In the genomic region with DNA sequence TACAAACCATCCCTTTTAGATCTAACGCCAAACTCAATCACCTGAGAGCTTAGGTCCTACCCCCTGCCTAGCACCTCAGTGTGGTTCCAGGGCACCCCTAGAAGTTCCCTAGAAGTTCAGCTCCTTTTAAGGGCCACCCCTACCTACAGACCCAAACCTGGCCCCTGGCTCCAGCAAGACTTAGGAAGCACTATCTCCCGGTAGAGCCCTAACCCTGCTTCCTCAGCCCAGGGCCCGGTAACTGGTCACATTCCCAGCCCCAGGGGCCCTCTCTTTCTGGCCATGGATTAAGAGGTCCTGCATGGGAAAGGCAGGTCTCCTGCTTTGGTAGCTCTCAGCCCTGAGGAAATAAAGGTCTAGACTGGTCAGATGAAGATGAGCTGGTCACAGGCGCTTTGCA, we compare ENCODE assay signal across 9 mouse cellular contexts. TPM values are rescaled to one million over a fixed set of nuclear protein-coding genes. Genes with fewer than 3 reads are reported as not detected.
DNase-seq lines count a peak whose midpoint lies in the region; ATAC-seq lines count a peak whose summit lies in the region.
"Had no signal": no experiment of that assay in that cellular context is flagged by ENCODE, and none has a peak within 500 bp of the region (broad histone marks: within the 10 kb centered on the region; RNA-seq: fewer than 3 reads in every experiment).

No protein-coding gene starts in this region.

- H3K4me3 ChIP-seq in kidney, embryonic 15.5 days (replicated peaks), result peak overlapping the region; percentile 25
- H3K4me3 ChIP-seq in forebrain, embryonic 12.5 days (replicated peaks), result peak overlapping the region; percentile 33
- peak overlapping the region; percentile 27 for H3K4me3 ChIP-seq in limb, embryonic 11.5 days (ENCODE audit: low read depth, low read length)
- peak overlapping the region; percentile 26 for H3K4me3 ChIP-seq in neural tube, embryonic 12.5 days
- H3K4me3 ChIP-seq: left cerebral cortex, adult 2 months had no signal

- peaks cover 11% of the 10 kb centered on the region for H3K36me3 ChIP-seq in kidney, embryonic 15.5 days
- peaks cover 31% of the 10 kb centered on the region for H3K36me3 ChIP-seq in forebrain, embryonic 12.5 days (replicated peaks)
- H3K36me3 ChIP-seq in limb, embryonic 11.5 days (ENCODE audit: control insufficient read depth, insufficient read depth, low read length), result peaks cover 8% of the 10 kb centered on the region
- H3K36me3 ChIP-seq in neural tube, embryonic 12.5 days, result peaks cover 28% of the 10 kb centered on the region

- H3K4me1 ChIP-seq in kidney, embryonic 15.5 days, result peaks cover 82% of the 10 kb centered on the region
- H3K4me1 ChIP-seq in forebrain, embryonic 12.5 days, result peaks cover 57% of the 10 kb centered on the region
- H3K4me1 ChIP-seq in limb, embryonic 11.5 days (ENCODE audit: control insufficient read depth, insufficient read depth, low read length), result peaks cover 42% of the 10 kb centered on the region
- H3K4me1 ChIP-seq in neural tube, embryonic 12.5 days, result peaks cover 56% of the 10 kb centered on the region

- DNase-seq in kidney, postnatal 36 days, result no peak
- DNase-seq in limb, embryonic 11.5 days (ENCODE audit: low spot score), result no peak
- DNase-seq in cerebellum, adult 9-10 months, result no peak
- no peak for DNase-seq in frontal cortex, postnatal 10 days (ENCODE audit: low spot score in 2 of 2)
- no peak for DNase-seq in cerebellum, adult 18-20 months

- ATAC-seq in kidney, embryonic 15.5 days (replicated peaks; ENCODE audit: low FRiP score), result peak; percentile 17; the same call in 1 of the 2 replicates
- ATAC-seq in forebrain, embryonic 12.5 days (ENCODE audit: low FRiP score), result no peak; the same call in 1 of the 2 replicates
- no peak for ATAC-seq in limb, embryonic 11.5 days (ENCODE audit: insufficient number of reproducible peaks, low FRiP score, low TSS enrichment, low read depth)
- ATAC-seq in neural tube, embryonic 12.5 days (ENCODE audit: low FRiP score, low read depth), result no peak

- peak overlapping the region; percentile 57 for H3K4me2 ChIP-seq in kidney, embryonic 15.5 days
- H3K4me2 ChIP-seq in forebrain, embryonic 12.5 days, result peak overlapping the region; percentile 85
- H3K4me2 ChIP-seq in limb, embryonic 11.5 days (ENCODE audit: low read depth, severe bottlenecking), result peak overlapping the region; percentile 62
- peak overlapping the region; percentile 87 for H3K4me2 ChIP-seq in neural tube, embryonic 12.5 days (replicated peaks)

- H3K9me3 ChIP-seq in kidney, embryonic 15.5 days (replicated peaks), result no peaks in the 10 kb centered on the region
- no peaks in the 10 kb centered on the region for H3K9me3 ChIP-seq in forebrain, embryonic 12.5 days
- no peaks in the 10 kb centered on the region for H3K9me3 ChIP-seq in limb, embryonic 11.5 days (ENCODE audit: control insufficient read depth, low read length)
- H3K9me3 ChIP-seq in neural tube, embryonic 12.5 days, result no peaks in the 10 kb centered on the region

- H3K27me3 ChIP-seq in kidney, embryonic 15.5 days, result no peaks in the 10 kb centered on the region
- H3K27me3 ChIP-seq in forebrain, embryonic 12.5 days, result peaks cover 6% of the 10 kb centered on the region; the same call in 1 of the 2 replicates
- no peaks in the 10 kb centered on the region for H3K27me3 ChIP-seq in limb, embryonic 11.5 days (ENCODE audit: control insufficient read depth, insufficient read depth, low read length)
- no peaks in the 10 kb centered on the region for H3K27me3 ChIP-seq in neural tube, embryonic 12.5 days (replicated peaks)

- H3K9ac ChIP-seq in kidney, embryonic 15.5 days, result peak overlapping the region; percentile 48
- H3K9ac ChIP-seq in forebrain, embryonic 12.5 days, result peak overlapping the region; percentile 67
- H3K9ac ChIP-seq in limb, embryonic 11.5 days (ENCODE audit: low read length), result peak overlapping the region; percentile 69
- peak overlapping the region; percentile 64 for H3K9ac ChIP-seq in neural tube, embryonic 12.5 days

- 15% methylated on average over 4 of the region's 4 CpGs for WGBS in kidney, embryonic 15.5 days
- WGBS in forebrain, embryonic 12.5 days, result 4% methylated on average over 4 of the region's 4 CpGs
- 6% methylated on average over 4 of the region's 4 CpGs for WGBS in limb, embryonic 11.5 days
- WGBS in neural tube, embryonic 12.5 days, result 5% methylated on average over 4 of the region's 4 CpGs

- peak overlapping the region; percentile 90 for H3K27ac ChIP-seq in kidney, embryonic 15.5 days
- peak overlapping the region; percentile 92 for H3K27ac ChIP-seq in forebrain, embryonic 12.5 days
- peak overlapping the region; percentile 92 for H3K27ac ChIP-seq in limb, embryonic 11.5 days (replicated peaks; ENCODE audit: low read depth, low read length)
- H3K27ac ChIP-seq in neural tube, embryonic 12.5 days, result peak overlapping the region; percentile 79
- H3K27ac ChIP-seq: left cerebral cortex, adult 2 months had no signal

RNA-seq across cellular contexts. Expression of gene Nanos3, which starts 5.1 kb away (rescaled TPM):
- polyA plus RNA-seq in kidney, embryonic 15.5 days (2015; fragmentation: Nextera tagmentation; extraction: Ambion mirVana), result 3.6 and 4.7 TPM in 2 replicates
- 5.9 and 6.0 TPM in 2 replicates for polyA plus RNA-seq in forebrain, embryonic 12.5 days (2016; fragmentation: Nextera tagmentation; extraction: Ambion mirVana)
- polyA plus RNA-seq in limb, embryonic 11.5 days (2014; fragmentation: Nextera tagmentation; extraction: Ambion mirVana), result 4.3 and 4.9 TPM in 2 replicates
- 5.3 and 6.3 TPM in 2 replicates for polyA plus RNA-seq in neural tube, embryonic 12.5 days (2016; fragmentation: Nextera tagmentation; extraction: Ambion mirVana)

RNA-seq across cellular contexts. Expression of gene 4930432K21Rik, which starts 32.1 kb away (rescaled TPM):
- polyA plus RNA-seq in kidney, embryonic 15.5 days (2015; fragmentation: Nextera tagmentation; extraction: Ambion mirVana), result 1.7 and 2.0 TPM in 2 replicates
- polyA plus RNA-seq in forebrain, embryonic 12.5 days (2016; fragmentation: Nextera tagmentation; extraction: Ambion mirVana), result 2.1 and 2.3 TPM in 2 replicates
- 0.61 and 0.89 TPM in 2 replicates for polyA plus RNA-seq in limb, embryonic 11.5 days (2014; fragmentation: Nextera tagmentation; extraction: Ambion mirVana)
- 1.9 and 2.0 TPM in 2 replicates for polyA plus RNA-seq in neural tube, embryonic 12.5 days (2016; fragmentation: Nextera tagmentation; extraction: Ambion mirVana)

RNA-seq across cellular contexts. Expression of gene Cc2d1a, which starts 32.2 kb away (rescaled TPM):
- polyA plus RNA-seq in kidney, embryonic 15.5 days (2015; fragmentation: Nextera tagmentation; extraction: Ambion mirVana), result 22.0 and 28.7 TPM in 2 replicates
- polyA plus RNA-seq in forebrain, embryonic 12.5 days (2016; fragmentation: Nextera tagmentation; extraction: Ambion mirVana), result 17.7 and 20.4 TPM in 2 replicates
- polyA plus RNA-seq in limb, embryonic 11.5 days (2014; fragmentation: Nextera tagmentation; extraction: Ambion mirVana), result 15.2 and 15.7 TPM in 2 replicates
- 16.9 and 18.0 TPM in 2 replicates for polyA plus RNA-seq in neural tube, embryonic 12.5 days (2016; fragmentation: Nextera tagmentation; extraction: Ambion mirVana)

RNA-seq across cellular contexts. Expression of gene Podnl1, which starts 54.2 kb away (rescaled TPM):
- 0.21 and 1.4 TPM in 2 replicates for polyA plus RNA-seq in kidney, embryonic 15.5 days (2015; fragmentation: Nextera tagmentation; extraction: Ambion mirVana)
- polyA plus RNA-seq in forebrain, embryonic 12.5 days (2016; fragmentation: Nextera tagmentation; extraction: Ambion mirVana), result 0.32 and 0.36 TPM in 2 replicates
- polyA plus RNA-seq in limb, embryonic 11.5 days (2014; fragmentation: Nextera tagmentation; extraction: Ambion mirVana), result 0.10 and 0.17 TPM in 2 replicates
- polyA plus RNA-seq in neural tube, embryonic 12.5 days (2016; fragmentation: Nextera tagmentation; extraction: Ambion mirVana), result 0.28 and 0.37 TPM in 2 replicates

RNA-seq across cellular contexts. Expression of gene Zswim4, which starts 56.9 kb away (rescaled TPM):
- 16.6 and 17.3 TPM in 2 replicates for polyA plus RNA-seq in kidney, embryonic 15.5 days (2015; fragmentation: Nextera tagmentation; extraction: Ambion mirVana)
- polyA plus RNA-seq in forebrain, embryonic 12.5 days (2016; fragmentation: Nextera tagmentation; extraction: Ambion mirVana), result 47.7 and 53.4 TPM in 2 replicates
- polyA plus RNA-seq in limb, embryonic 11.5 days (2014; fragmentation: Nextera tagmentation; extraction: Ambion mirVana), result 23.9 and 24.5 TPM in 2 replicates
- 52.8 and 57.9 TPM in 2 replicates for polyA plus RNA-seq in neural tube, embryonic 12.5 days (2016; fragmentation: Nextera tagmentation; extraction: Ambion mirVana)
